Mouse (Mus musculus): Measurements from ENCODE around the gene Rita1.

Rita1 gene

DNA sequence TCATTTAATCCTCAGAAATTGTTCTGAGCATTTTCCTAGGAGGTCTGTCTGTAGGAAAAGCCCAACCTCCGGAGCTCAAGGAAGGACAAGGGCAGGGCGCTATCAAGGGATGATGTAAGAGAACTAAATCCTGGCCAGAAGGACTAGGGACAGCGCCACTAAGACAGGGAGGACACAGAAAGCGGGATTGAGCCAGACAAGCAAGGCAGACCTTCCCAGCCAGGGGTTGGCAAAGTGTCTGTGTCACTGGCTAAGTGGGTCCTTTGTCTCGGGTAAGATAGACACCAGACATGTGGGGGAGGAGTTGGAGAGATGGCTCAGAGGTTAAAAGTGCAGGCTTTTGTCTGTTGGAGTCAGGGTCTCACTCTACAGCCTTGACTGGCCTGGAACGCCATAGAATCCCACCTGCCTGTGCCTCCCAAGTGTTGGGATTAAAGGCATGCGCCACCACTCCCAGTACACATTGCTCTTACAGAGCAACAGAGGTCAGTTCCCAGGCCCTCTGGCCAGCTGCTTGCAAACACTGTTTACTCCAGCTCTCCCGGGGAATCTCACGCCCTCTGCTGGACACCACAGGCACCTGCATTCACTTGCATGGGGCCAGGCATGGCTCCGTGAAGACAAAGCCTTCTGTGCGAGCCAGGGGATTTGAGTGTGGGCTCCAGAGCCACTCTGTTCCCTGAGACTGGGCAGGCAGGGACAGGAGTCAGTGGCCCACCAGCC lies 11.3 kb downstream of the Rita1 start:
- DNase-seq (ENCODE audit: low read depth, low spot score) = peak; percentile 72

DNA sequence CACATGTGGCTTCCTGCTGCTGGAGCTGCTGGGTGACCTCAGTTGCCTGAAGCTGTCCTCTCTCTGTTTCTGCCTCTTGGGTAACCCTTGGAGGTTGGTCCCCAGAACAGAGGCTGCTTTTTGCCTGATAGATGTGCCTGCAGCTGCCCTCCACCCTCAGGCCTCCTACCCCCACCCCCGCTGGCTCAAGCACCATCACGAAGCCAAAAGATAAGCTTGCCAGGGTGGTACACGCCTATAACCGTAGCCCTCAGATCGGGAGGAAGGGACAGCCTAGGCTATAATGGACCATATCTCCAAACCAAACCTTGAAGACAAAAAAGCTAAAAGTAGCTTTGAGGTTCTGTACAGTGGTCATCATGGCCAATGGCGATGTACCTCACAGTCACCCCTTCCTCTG lies 12.8 kb downstream of the Rita1 start:
- DNase-seq (ENCODE audit: low read depth, low spot score) = no peak

DNA sequence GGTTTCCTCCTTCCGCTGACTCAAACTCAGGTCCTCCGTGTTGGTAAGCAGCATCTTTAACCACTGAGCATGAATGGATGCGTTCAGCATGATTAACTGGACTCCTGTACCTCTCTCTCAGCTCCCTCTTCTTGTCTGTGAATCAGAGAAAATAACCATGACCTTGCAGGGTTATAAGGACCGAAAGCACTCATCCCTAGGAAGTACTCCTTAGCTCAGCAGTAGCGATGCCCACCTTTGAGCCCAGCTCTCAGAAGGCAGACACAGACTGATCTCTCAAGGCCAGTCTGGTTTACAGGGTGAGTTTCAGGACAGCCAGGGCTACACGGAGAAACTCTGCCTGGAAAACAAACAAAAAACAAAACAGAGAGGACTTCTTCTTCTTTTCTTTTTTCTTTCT lies 17.9 kb downstream of the Rita1 start:
- no peak for DNase-seq (ENCODE audit: low read depth, low spot score)

GRCm38 (mm10) chr5:120592141-120592540 lies 20.2 kb downstream of the Rita1 start:
- no peak for DNase-seq (ENCODE audit: low read depth, low spot score)

DNA sequence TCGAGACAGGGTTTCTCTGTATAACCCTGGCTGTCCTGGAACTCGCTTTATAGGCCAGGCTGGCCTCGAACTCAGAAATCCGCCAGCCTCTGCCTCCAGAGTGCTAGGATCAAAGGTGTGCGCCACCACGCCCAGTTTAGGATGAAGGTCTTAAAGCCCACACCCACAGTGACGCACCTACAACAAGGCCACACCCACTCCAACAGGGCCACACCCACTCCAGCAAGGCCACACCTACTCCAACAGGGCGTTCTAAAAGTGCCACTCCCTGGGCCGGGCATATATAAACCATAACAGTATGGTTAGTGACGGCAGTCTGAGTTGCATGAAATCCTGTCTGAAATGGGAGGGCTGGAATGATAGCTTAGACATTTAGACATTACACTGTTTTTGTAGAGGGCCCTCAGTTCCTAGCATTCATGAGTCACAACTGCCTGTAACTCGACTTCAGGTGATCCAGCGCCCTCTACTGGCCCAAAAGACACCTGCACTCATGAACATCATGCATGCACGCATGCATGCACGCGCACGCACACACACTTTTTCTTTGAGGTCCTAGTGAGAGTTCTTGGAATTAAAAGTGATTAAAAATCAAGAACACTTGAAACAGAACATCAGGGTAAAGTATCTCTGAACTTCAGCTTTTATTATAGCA lies 21.9 kb downstream of the Rita1 start:
- DNase-seq (ENCODE audit: low read depth, low spot score) = no peak

DNA sequence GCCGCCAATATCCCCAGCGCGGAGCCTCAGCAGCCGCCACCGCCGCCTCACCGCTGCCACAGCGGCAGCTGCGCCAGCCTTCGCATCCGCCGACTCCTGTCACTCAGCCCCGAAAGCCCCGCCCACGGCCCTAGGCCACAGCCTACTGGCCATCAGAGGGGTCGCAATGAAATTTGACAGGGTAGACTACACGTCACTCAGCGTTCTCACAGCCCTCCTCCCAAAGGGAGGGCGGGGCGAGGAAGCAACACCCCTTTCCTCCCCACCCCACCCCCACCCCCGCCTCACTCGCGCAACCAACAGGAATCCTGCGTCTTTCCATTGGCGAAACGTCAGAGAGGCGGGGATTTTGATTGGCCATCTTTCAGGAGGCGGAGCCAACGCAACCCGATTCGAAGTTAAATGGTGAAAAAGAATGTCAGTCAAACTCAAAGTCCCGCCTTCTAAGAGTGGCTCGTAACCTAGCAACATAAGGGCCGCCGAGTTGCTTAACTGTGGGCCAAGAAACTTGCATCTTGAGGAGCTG lies 23.8 kb downstream of the Rita1 start, which contains the start of the genes Tpcn1 and Iqcd:
Gene Tpcn1 (minus strand): TSS at position 105 of the 526 bp plus-strand sequence.
Gene Iqcd (plus strand): TSS at position 448 of the 526 bp plus-strand sequence.
- DNase-seq (ENCODE audit: low read depth, low spot score) = peak; percentile 100

- DNase-seq (ENCODE audit: low read depth, low spot score) = no peak
Observed at GRCm38 (mm10) chr5:120587940-120588568, 24.3 kb downstream of the Rita1 start.

GRCm38 (mm10) chr5:120587616-120587926 lies 24.8 kb downstream of the Rita1 start:
- DNase-seq (ENCODE audit: low read depth, low spot score) = no peak

GRCm38 (mm10) chr5:120586741-120587615 lies 25.4 kb downstream of the Rita1 start:
- DNase-seq (ENCODE audit: low read depth, low spot score) = no peak

DNA sequence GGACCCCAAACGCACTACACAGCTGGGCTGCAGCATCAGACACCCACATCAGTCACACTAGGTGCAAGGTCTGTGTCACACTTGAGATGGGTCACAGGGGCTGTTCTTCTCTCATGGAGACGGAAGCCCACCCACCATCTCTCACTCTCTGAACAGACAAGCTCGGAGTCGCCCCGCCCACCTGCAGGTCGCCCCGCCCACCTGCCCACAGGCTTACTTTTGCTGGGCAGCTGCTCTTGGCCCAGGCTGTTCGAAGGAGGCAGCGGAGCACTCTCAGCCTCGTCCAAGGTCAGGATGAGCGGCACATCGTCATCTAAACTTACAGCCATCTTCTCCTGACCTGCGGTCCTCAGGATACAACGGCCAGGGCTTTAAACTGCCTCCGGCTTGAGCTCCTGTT lies 27.4 kb downstream of the Rita1 start:
- no peak for DNase-seq (ENCODE audit: low read depth, low spot score)

GRCm38 (mm10) chr5:120583511-120583910 lies 28.9 kb downstream of the Rita1 start:
- no peak for DNase-seq (ENCODE audit: low read depth, low spot score)

GRCm38 (mm10) chr5:120582002-120582401 lies 30.4 kb downstream of the Rita1 start:
- no peak for DNase-seq (ENCODE audit: low read depth, low spot score)

DNA sequence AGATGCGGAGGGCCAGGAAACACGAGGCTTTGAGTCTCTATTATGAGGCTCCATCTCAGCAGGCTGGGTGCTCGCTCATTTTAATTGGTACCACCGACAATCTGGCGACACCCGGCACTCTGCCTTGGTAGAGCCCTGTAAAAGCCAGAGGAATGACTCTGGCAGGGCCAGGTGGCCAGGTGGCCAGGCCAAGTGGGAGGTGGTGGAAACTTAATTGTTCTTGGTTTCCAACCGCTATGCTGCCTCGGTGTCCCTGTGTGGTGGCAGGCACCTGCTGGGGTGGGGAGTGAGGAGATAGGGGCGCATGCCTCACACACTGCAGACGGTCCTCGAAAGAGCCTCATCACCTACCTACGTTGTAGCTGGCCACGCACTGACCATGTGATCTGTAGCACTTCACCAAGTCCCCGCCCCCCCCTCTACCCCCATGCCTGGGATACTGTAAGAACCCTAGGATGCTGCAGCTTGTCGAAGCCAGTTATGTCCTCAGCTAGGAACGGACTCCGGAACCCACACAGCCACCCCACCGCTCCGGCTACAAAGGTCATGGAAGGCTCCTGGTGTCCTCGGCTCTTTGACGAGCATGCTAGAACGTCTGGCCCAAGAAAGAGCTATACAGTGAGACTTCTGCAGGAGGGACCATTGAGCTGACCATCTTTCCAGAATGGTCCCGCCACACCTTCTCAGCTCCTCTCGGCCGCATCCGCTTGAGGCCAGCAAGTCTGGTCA lies 32.3 kb downstream of the Rita1 start:
- DNase-seq (ENCODE audit: low read depth, low spot score) = no peak

DNA sequence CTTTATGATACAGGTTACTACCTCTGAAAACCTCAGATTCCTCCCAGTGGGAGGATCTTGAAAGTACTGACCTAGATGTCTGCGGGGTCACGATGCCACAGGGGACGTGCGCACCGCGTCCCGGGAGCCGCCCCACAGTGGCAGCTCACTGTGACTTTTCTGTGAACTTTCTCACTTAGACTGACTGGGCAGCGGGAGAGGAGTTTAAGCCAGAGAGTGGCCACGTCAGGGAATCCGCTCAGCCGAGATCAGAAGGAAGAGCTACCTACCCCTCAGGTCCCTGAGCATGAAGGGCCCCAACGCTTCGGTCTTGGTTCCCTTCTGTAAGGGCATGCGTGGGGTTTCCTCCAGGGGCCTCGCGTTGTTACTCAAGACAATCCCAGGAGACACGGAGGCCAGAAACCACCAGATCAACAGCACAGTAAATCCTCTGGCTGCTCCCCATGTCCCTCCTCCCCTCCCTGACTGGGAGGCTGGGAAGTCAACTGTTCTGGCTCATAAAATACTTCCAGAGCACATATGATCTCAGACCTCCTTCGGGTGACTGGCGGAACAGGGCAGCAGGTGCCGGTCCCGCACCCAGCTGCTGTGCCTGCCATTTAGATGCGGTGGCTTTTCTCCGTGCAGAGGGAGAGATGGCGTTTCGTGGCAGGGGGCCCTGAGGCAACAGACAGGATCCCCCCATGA lies 33.0 kb downstream of the Rita1 start:
- DNase-seq (ENCODE audit: low read depth, low spot score) = peak; percentile 70

DNA sequence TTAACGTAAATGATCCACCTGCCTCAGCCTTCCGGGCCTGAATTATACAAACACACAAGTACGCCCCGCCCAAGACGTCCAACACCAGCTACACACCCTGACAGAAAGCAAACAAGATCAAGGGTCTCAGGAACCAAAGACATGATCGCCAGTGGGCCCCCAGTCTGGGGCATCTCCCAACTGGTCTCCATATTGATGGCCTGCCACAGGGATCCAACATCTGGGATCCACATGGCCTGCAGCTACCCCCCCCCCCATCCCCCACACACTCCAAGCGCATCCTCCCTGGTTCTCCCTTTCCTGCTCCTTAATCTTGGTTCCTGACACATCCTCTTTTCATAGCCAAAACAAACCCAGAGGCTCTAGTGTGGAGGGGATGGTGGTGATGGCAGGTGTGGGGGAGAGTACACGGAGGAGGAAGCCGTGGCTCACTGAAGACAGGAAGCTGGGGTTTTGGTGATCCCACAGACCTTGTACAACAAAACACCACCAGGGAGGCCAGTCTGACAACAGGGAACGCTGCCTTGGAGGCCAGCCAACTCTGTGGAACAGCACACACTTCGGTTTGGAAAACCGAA lies 33.8 kb downstream of the Rita1 start:
- DNase-seq (ENCODE audit: low read depth, low spot score) = peak; percentile 80

DNA sequence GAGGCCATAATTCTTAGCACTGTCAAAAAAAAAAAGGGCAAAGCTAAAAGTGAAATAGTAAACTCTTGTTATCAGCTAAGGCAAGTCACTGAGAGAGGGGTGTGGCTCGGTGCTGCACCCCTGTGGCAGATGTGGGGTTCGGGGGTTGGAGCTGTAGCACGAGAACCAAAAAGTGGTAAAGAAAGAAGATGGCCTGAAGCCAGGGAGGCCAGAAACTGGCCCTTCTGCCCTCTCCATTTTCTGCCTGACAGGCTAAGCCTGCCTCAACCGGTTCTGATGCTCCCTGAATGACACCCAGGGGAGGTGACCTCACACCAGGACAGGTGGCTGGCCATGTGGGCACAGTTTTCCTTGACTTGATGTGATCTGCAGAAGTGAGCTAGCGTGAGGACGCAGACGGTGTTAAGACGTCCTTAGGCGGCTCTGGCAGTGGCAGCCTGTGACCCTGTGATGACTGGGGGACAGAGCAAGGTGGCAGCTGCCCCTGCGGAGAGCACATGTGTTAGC lies 34.4 kb downstream of the Rita1 start:
- peak; percentile 75 for DNase-seq (ENCODE audit: low read depth, low spot score)

- no peak for DNase-seq (ENCODE audit: low read depth, low spot score)
Observed at GRCm38 (mm10) chr5:120576781-120577301, 35.5 kb downstream of the Rita1 start.

DNA sequence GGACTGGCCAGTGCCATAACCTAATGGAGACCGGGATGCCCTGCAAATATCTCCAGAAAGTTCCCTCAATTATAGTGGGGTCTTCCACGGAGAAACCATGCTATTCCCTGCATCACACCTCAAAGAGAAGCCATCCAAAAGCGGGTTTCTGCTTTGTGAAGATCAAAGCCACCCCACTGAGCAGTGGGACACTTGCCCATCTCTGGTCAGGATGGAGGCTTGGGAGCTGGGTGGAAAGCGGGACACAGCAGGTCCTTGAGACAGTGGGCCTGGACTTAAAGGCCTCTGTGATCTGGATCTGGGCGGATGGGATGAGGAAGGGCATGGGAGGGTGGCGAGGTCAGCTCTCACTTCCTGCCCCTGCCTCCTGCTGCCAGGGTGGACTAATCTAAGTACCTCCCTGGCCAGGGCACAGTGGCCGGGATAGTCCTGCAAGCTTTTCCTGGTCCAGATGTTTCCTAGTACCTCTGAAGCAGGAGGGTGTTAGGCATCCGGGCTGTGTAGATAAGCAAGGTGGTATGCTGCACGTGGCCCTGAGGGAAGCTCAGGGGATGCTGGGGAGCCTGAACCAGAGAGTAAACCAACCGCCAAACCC lies 37.8 kb downstream of the Rita1 start:
- DNase-seq (ENCODE audit: low read depth, low spot score) = no peak

- no peak for DNase-seq (ENCODE audit: low read depth, low spot score)
Observed at GRCm38 (mm10) chr5:120571056-120571740, 41.2 kb downstream of the Rita1 start.

Data from mesoderm, embryonic 11.5 days (tissue).